Mouse (Mus musculus) small intestine, adult 2 months (tissue): ENCODE measurements around the gene Fli1.

Source experiments
- CTCF ChIP-seq: fragments of 200-500 bp; IDR thresholded peaks from 2 replicates; pipeline ENCODE4 v1.5.1; 2012; ENCODE audit warnings: low read depth, mild to moderate bottlenecking, control low read depth, inconsistent platforms, low read length, moderate library complexity, mixed read lengths; ENCODE audit not compliant: insufficient replicate concordance, insufficient read length; ENCODE audit errors: extremely low read depth
- POLR2A ChIP-seq: fragments of 200-500 bp; IDR thresholded peaks from 2 replicates; pipeline ENCODE4 v1.6.1; 2012; ENCODE audit warnings: low read depth, mild to moderate bottlenecking, control low read depth, inconsistent platforms, low read length, moderate library complexity

DNA sequence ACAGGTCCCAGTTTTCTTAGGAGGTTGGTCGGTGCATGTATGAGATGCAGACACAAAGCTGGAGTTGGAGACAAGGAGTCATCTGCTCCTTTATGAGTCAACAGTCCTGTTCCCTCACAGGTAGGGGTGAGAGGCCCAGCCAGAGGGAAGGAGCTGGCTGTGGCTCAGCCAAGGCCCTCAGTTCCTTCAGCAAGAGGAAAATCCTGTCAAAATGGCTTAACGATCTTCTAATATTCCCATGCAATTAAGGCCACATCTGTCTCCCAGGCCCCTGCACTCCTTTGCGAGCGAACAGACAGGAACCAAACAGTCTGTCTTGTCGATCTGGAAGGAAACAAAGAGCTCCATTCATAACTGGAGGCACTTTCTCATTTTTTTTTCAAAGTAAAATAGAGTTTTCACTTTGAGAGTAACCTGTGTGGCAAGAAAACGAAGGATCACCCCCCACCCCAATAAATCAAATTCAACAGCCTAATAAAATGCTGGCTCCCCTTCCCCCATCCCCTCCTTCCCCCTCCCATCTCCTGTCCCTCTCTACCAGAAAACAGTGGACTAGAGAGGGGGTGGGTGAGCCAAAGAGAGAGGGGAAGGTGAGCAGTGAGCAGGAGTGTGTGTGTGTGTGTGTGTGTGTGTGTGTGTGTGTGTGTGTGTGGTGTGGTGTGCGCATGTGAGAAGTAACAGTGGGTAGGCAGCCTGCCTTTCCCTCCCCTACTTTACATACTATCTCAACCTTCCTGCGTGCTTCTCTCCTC, 47.6 kb downstream of the Fli1 start:
- TF ChIP-seq CTCF (no peak), POLR2A (no peak)
